In the genomic region with DNA sequence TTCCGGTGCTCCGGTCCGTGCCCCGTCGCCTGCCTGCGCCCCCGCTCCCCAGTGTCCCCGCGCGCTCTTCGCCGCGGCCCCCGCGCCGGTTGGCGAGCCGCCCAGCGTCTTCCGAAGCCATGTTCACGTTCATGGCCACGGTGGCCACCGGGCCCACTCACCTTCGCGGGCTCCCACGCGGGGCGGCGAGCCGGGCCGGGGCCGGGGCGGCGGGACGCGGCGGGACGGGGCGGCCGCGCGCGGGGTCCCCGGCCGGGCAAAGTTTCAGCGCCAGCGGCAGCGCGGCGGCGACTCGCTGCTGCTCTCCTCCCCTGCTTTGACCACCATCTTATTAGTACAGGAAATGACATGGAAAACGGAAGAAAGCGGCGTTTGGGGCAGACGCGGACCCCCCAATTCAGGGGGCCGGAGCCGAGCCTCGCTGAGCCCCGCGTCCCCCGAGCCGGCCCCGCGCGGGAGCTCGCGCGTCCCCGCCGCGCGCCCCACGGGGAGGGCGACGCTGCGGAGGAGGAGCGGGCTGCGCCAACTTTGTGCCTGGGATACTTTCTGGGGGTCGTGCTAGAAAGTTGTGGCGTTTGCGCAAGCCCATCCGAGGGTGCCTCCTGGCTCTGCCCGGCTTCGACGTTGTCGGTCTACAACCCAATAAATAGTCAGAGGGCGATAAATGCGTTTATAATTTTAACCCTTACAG, we compare ENCODE assay signal across 8 mouse cellular contexts. TPM values are rescaled to one million over a fixed set of nuclear protein-coding genes. Genes with fewer than 3 reads are reported as not detected.
DNase-seq lines count a peak whose midpoint lies in the region; ATAC-seq lines count a peak whose summit lies in the region.

A gene (minus strand): TSS at position 350 of the 691 bp plus-strand sequence.

- H3K27ac ChIP-seq in hindbrain, embryonic 12.5 days: peak within 1 kb of the TSS; percentile 94
- peak within 1 kb of the TSS; percentile 89 for H3K27ac ChIP-seq in midbrain, embryonic 12.5 days (replicated peaks)

- no peak for ATAC-seq in erythroblast, adult 5-6 weeks (replicated peaks; ENCODE audit: low FRiP score, poor library complexity, severe bottlenecking)
- ATAC-seq in CD4-positive, CD25-positive, alpha-beta regulatory T cell, adult 4 months: peak; percentile 34
- peak; percentile 60 for ATAC-seq in hindbrain, embryonic 12.5 days (ENCODE audit: low FRiP score)
- ATAC-seq in midbrain, embryonic 12.5 days (ENCODE audit: low FRiP score, low read depth): peak; percentile 31

- intact Hi-C loops in left cerebral cortex, postnatal 36 days (cut with DNase I): loop anchor here (5.0 kb wide), 2 partner anchors 69 to 134 kb away; no protein-coding TSS in a partner anchor

- peak within 1 kb of the TSS; percentile 75 for H3K4me3 ChIP-seq in erythroblast, embryonic 14.5 days (replicated peaks)
- H3K4me3 ChIP-seq in hindbrain, embryonic 12.5 days: peak within 1 kb of the TSS; percentile 92
- H3K4me3 ChIP-seq in midbrain, embryonic 12.5 days: peak within 1 kb of the TSS; percentile 87

- DNase-seq in embryo, embryonic 11 days: peak; percentile 70
- DNase-seq in left cerebral cortex, postnatal 36 days (ENCODE audit: low spot score in 2 of 2): peak in 1 of 2 experiments; percentile 39
- DNase-seq in thymus, postnatal 4 days: peak; percentile 68

- H3K9me3 ChIP-seq in erythroblast, embryonic 14.5 days (ENCODE audit: control insufficient read depth, low read length): no peaks in the 10 kb centered on the region
- no peaks in the 10 kb centered on the region for H3K9me3 ChIP-seq in hindbrain, embryonic 12.5 days (replicated peaks)
- no peaks in the 10 kb centered on the region for H3K9me3 ChIP-seq in midbrain, embryonic 12.5 days

- peak within 1 kb of the TSS; percentile 96 for H3K9ac ChIP-seq in hindbrain, embryonic 12.5 days
- H3K9ac ChIP-seq in midbrain, embryonic 12.5 days (replicated peaks): peak within 1 kb of the TSS; percentile 94

- peaks cover 33% of the 10 kb centered on the region for H3K27me3 ChIP-seq in erythroblast, embryonic 14.5 days (ENCODE audit: control insufficient read depth)
- peaks cover 7% of the 10 kb centered on the region; the same call in 1 of the 2 replicates for H3K27me3 ChIP-seq in hindbrain, embryonic 12.5 days
- peaks cover 18% of the 10 kb centered on the region; the same call in 1 of the 2 replicates for H3K27me3 ChIP-seq in midbrain, embryonic 12.5 days

- H3K4me1 ChIP-seq in erythroblast, embryonic 14.5 days (ENCODE audit: control insufficient read depth): peaks cover 31% of the 10 kb centered on the region
- peaks cover 34% of the 10 kb centered on the region for H3K4me1 ChIP-seq in hindbrain, embryonic 12.5 days
- peaks cover 23% of the 10 kb centered on the region for H3K4me1 ChIP-seq in midbrain, embryonic 12.5 days

- WGBS in hindbrain, embryonic 12.5 days: under 1% methylated on average over 82 of the region's 90 CpGs
- under 1% methylated on average over 78 of the region's 90 CpGs for WGBS in midbrain, embryonic 12.5 days

- H3K36me3 ChIP-seq in erythroblast, embryonic 14.5 days (ENCODE audit: control insufficient read depth): no peaks in the 10 kb centered on the region
- no peaks in the 10 kb centered on the region for H3K36me3 ChIP-seq in hindbrain, embryonic 12.5 days
- no peaks in the 10 kb centered on the region for H3K36me3 ChIP-seq in midbrain, embryonic 12.5 days

- peak within 1 kb of the TSS; percentile 79 for H3K4me2 ChIP-seq in hindbrain, embryonic 12.5 days (replicated peaks)
- H3K4me2 ChIP-seq in midbrain, embryonic 12.5 days (replicated peaks): peak within 1 kb of the TSS; percentile 74

RNA-seq across cellular contexts. Expression of the gene that starts here (rescaled TPM):
- polyA plus RNA-seq in erythroblast, embryonic 14.5 days (2012): 0.57 and 0.58 TPM in 2 replicates
- 0.19 and 0.63 TPM in 2 replicates for total RNA-seq in erythroblast, adult 5-6 weeks (2015; ENCODE audit: low replicate concordance)
- total RNA-seq in erythroblast, adult 5-6 weeks (2017; ENCODE audit: low replicate concordance): 0.77 and 0.98 TPM in 2 replicates
- polyA plus RNA-seq in CD4-positive, CD25-positive, alpha-beta regulatory T cell, adult 4 months (2017; shearing (Covaris generic)): 1 to 10 TPM; 1.8 to 2.1 TPM
- polyA plus RNA-seq in hindbrain, embryonic 12.5 days (2016; fragmentation: Nextera tagmentation; extraction: Ambion mirVana): 2.9 and 3.6 TPM in 2 replicates
- total RNA-seq in left cerebral cortex, postnatal 36 days (2021): 10 to 100 TPM; 21.0 to 25.1 TPM
- polyA plus RNA-seq in midbrain, embryonic 12.5 days (2016; fragmentation: Nextera tagmentation; extraction: Ambion mirVana): 2.0 and 3.4 TPM in 2 replicates

Comparison
In these comparisons a context has a peak if more than half of its experiments do, and no peak if none do; other contexts are left out.
1. RNA of the gene that starts here (total RNA-seq): 21.0 to 25.1 TPM in left cerebral cortex, postnatal 36 days; 0.19 to 0.98 TPM in erythroblast, adult 5-6 weeks; every median in the first group is over 10 times any median in the second.
2. Peak in every context shown above with its lines, with median percentiles within 50 percentile points of each other: H3K4me3 ChIP-seq.